Mouse (Mus musculus): ENCODE data around the gene Ier5.

The Ier5 gene

DNA sequence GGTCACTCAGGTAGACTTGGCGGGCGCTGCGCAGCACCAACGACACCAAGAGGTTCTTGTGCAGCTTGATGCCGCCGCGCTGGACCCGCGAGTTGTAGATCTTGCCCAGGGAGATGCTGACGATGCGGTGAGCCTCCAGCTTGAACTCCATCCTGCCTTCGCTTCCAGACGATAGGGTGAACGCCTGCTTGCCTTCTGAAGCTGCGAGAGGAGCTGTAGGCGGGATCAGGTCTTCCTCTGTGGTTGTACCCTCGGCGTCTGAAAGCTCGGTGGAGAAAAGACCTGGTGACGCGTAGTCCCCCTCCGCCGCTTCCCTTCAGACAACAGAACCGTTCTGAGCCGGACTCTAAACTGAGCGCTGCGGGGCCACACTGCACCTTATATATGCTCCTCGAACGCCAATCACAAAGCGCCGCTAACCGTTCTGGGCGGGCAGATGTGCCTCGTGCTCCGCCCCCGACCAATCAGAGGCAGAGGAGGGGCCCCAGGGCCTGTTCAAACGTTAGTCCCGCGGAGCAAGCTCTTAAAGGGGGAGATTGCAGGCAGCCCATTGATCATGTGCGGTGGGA, at the start of gene Ier5:
Gene Ier5, minus strand, starts transcription at position 357 of the 569 bp plus-strand sequence.
- peak; percentile 98 for DNase-seq (ENCODE audit: low spot score)

DNA sequence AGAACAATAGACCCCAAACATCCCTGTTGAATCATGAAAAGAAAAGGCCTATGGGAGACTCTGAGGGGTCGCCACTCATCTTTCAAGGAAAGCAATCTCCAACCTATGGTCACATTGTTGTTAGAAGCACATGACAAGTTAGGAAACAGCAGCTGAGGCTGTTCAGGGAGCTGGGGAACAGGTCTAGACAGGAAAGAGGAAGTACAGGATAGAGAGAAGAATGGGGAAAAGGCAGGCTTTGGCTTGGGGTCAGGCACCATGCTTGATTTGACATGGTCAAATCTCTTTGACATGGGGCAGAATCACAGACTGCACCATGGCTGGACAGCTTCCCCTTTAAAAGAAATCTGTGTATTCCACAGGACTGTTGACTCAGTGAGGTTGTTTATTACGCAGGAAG, 47.8 kb upstream of the Ier5 start:
- no peak for DNase-seq (ENCODE audit: low spot score)

DNA sequence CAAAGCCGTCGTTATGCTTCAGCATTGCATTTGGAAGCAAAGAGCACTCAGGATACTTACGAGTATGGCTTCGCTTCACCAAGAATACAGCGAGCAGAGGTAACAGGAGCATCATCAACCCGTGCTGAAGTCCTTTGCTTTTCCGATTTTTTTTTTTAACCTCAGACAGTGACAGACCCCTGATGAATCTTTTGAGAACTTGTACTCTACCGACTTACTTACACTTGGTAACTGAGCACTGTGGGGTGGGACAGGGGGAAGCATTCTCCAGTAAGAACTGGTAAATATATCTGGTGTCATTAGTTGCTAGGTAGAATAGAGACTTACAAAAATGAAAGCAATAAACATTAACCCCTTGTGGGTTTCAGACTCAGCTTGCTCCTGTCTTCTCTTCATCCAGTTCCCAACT, 47.1 kb upstream of the Ier5 start, which contains the start of gene Mr1:
Gene Mr1, minus strand, starts transcription at position 243 of the 409 bp plus-strand sequence.
- peak; percentile 43 for DNase-seq (ENCODE audit: low spot score)

DNA sequence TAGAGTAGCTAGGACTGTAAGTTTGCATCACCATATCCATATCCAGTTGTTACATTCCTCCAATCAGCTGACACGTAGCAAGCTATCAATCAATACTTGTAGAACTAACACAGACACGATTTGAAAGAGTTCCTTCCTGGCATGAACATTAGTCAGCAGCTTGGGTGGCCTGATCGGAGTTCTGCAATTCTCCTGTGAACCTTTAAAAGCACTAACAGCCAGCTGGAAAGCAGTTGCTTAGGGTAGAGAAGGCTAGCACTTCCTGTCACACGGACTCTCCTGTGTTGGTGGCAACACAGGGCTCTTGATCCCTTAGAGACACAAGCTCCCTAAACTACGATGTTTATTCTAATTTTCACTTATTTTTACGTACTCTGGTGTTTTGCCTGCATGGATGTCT, 46.2 kb upstream of the Ier5 start:
- no peak for DNase-seq (ENCODE audit: low spot score)

DNA sequence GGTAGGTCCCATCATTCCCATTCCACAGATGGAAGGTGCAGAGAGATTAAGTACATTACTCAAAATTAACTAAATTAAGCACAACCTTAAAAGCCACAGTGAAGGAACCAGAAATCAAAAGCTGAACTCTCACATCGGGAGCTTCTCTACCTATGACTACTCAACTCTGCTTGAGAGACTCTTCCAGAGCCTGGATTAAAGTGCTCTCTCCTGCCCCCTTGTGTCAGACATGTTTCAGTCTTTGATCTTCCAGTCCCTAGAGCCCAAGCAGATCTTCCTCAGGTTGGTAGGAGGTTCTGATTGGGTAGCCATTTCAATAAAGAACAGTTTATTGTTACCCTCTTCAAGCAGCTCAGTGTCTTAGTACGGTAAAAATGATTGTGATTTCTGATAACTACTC, 40.6 kb upstream of the Ier5 start:
- peak; percentile 69 for DNase-seq (ENCODE audit: low spot score)

DNA sequence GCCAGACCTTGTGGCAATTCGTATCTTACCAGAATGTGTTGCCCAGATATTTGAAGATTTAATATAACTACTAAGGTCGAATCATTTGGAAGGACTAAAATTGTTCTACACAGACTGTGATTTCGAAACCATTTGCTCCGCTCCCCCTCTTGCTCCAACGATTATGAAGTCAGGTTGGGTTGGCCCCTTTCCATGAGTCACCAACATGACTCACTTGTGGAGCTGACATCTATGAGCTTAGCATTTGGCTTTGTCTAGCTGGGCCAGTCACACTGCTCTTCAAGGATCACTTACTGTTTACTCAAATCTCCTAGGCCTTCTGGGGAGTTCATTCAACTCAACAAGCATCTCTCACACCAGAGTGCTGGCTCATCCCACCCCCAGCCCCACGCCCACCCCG, 39.4 kb upstream of the Ier5 start:
- no peak for DNase-seq (ENCODE audit: low spot score)

DNA sequence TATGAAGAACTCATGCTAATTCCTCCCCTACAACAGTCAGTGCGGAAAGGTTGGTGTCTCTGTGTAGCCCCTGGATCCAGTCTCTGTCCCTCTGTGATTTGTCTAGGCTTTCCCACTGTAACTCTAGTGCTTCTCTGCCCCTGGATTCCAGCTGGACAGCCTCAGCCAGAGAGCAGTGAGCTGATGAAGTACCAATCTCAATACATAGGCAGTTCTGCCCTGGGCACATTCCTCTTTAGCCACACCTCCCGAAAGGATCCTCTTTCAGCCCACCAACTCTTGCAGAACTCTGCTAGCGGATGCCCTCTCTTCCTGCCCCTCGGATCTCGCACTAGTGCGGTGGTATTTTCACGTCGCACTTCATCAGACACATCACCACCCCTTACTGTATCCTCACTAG, 35.4 kb upstream of the Ier5 start:
- no peak for DNase-seq (ENCODE audit: low spot score)

DNA sequence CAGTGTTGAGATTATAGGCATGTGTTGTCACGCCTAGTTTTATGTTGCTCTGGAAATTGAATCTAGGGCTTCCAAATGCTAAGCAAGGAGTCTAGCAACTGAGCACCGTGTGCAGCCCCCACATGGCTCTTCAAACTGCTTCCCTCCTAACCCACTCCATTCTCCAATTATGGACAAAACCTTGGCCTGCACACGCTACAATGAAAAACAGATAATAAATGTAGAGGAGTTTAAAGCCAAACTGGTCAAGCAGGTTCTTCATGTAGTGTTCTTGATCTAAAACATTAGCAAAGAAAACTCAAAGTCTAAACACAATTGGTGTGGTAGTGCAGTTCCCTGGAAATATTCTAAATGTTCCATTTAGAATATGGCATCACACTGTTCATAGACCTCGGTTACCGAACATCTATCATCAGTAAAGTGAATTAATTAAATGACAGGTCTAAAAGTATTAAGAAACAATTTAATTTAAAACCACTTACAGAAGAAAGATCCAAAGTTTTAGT, 28.0 kb upstream of the Ier5 start:
- no peak for DNase-seq (ENCODE audit: low spot score)

DNA sequence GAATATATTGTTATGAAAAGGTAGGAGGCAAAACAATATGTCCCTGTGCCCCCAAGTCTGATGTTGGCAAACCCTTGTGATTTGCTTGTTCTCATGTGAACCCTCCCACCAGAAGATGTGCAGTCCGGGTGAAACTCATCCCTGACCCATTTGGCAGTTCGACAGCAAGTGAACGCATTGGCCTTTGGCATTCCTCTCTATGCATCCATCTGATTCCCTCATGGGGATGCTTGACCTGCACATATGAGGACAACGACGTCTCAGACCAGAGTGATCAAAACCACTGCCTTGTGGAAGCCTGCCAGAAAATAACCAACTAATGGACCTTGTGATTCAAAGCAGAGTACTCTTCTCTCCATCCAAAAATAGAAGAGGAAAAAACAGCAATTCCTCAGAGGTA, 27.3 kb upstream of the Ier5 start:
- no peak for DNase-seq (ENCODE audit: low spot score)

DNA sequence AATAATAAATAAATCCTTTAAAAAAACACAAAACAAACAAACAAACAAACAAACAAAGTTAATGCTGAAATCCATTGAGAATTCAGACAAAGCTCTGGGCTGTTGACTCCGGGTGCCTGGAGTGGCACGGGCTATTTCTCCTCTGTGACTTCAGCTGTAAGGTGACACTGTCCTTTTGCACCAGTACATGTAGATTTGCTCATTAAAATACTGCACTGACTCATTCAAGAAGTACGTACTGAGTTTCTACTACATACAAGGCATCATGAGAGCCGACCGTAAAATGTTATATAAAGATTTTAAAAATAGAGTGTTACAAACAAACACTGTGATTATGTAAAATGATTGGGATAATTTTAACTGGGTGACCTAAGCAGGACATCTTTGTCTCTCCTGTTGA, 25.0 kb upstream of the Ier5 start:
- DNase-seq (ENCODE audit: low spot score), result no peak

DNA sequence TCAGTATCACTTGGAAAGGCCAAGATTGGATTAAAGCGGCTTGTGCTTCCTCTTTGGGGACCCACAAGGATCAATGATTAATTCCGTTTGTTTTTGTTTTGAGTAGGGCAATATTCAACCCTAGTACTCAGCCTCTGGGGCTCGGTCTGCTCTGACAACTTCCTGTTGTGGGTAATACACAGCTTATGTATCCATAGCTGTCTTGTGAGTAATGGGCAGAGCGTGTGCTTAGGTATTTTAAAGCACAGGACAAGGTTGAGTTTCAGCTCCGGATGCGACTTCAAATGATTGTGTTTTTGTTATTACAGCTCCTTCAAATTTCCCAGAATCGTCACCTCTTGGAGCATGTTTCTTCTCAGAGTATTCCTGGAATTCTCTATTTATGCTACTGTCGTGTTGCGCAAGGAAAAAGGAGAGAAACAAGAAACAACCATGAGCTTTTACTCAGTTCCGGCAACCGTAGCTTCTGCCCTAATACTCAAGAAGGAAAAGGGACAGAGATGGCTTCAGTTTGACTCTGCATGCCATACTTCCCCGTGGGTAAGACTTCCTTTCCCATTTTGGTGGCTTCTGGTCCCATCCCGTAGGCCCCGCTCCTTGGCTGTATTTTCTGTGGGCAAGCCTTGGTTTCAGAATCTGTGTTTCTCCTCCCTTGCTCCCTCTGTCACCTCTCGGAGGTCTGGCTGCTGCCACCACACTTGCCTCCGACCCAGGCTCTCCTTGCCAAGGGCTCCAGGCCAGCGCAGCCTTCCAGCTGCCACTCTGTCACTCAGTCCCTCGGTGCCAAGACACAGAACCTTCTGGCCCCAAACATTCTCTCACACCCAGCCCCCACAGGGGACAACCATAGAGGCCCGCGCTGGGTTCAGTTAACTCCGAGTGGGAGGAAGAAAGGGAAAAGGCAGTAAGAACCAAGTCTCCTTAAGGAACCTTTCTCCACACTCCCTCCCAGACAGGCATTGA, 22.8 kb upstream of the Ier5 start:
- DNase-seq (ENCODE audit: low spot score), result no peak

DNA sequence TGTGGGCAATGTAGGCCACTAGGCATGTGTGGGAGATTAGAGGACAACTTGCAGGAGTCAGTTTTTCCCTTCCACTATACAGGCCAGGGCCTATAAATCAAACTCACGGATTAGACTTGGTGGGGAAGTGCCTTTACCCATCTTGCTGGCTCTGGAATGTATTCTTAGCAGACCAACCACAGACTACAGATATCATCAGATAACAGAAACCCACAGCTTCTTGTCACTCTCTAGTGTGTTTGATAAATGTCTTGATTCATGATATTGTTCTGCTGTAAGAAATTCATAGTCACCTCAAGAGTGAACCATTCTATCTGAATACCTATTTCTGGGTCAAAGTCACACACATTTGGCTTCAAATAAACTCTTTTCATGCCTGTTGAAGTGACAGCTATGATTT, 20.3 kb upstream of the Ier5 start:
- no peak for DNase-seq (ENCODE audit: low spot score)

DNA sequence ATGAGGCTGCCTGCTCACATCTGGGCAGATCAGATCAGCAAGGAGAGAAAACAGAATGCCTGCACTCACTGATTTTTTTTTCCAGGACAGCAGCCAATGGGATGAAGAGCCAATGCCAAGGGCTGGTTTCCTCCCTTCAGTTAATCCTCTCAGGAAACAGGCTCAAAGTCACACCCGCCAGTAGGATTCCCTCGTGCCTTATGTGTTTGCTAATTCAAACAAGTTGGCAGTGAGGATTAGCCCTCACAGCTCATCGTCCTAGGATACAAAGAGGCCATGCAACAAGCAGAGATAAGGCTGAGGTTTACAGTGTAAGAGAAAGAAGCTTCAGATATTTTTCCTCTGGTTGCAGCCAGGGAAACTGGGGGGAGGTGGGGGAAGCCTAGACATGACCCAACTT, 14.5 kb upstream of the Ier5 start:
- no peak for DNase-seq (ENCODE audit: low spot score)

DNA sequence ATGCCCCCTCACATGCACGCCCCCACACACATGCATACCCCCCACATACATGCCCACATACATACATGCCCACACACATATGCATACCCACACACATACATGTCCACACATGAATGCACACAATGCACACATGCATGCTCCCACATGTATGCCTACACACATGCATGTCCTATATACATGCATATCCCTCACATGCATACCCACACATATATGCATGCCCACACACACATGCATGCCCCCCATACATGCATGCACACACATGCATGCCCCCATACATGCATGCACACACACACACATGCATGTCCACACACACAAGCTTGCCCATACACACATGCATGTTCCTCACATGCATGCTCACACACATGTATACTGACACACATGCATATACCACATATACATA, 13.4 kb upstream of the Ier5 start:
- DNase-seq (ENCODE audit: low spot score), result no peak

DNA sequence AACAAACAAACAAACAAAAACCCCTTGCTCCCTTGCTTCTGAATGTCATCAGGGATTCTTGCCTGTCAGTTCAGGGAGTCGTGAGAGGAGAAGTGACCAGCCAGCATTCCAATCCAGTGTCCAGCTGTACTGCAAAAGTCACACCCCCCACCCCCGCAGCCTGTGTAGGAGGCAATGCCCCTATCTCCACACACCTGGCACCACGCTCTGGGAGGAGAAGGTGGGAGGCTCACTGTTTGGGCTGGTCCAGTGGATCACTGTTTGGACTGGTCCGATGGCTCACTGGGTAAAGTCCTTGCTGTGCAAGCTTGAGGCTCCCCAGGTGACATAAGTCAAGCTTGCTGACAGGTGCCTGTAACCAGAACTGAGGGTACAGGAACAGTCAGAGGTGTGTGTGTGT, 12.7 kb upstream of the Ier5 start:
- no peak for DNase-seq (ENCODE audit: low spot score)

DNA sequence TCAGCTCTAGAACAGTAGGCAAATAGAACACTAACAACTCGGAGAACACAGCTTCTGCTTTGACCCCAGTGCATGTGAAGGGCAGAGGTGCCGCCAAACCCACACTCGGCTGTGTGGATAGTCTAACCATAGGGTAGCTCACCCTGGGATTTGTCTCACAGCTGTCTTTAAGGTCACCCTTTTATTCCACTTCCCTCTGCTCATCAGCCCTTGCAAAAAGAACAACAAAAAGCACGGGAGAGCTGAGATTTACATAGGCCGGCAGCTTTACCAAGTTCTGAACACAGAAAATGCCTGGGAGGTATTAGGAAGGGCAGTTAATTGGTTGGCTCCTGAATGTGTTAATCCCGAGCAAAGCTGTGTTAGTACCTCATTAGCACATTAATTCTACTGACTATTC, 12.1 kb upstream of the Ier5 start:
- DNase-seq (ENCODE audit: low spot score), result no peak

DNA sequence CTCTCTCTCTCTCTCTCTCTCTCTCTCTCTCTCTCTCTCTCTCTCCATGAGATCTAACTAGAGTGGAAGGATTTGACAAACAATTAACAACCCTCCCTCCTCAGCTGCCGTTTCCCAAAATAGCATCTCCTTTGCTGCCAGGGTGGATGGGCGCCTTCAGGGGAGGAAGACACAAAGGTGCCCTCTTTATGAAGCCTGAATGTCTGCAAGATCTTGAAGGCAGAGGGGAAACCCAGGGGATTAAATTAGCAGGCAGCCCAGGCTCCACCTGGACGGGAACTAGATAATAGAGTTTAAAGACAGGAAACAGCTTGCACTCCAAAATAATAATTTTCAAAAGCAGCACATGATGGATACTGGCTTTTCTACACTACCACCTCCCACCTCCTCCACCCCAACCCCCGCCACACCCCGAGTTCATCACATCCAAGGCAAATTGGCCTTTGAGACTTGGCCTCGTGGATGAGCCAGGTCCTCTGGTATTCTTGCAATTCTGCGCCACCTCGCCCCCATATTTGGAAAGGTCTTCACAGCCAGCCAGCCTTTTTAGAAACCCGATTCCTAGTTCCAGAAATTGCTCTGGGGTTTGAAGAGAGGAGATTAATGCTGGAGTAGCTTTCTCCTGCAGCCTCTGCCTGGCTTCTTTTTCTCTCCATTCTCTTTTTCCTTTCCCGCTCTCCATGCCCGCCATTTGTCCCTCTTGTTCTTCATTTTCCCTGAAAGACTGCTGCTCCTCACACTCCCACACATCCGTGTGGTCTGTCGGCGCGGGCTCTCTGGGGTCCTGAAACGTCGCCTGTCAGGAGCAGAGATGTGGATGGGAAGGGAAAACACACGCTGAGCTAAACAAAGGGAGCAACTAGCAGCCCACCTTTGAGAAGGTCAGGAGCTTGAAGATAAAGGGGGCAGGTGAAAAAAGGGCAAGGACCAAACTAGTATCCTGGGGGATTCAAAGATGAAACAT, 10.2 kb upstream of the Ier5 start:
- no peak for DNase-seq (ENCODE audit: low spot score)

DNA sequence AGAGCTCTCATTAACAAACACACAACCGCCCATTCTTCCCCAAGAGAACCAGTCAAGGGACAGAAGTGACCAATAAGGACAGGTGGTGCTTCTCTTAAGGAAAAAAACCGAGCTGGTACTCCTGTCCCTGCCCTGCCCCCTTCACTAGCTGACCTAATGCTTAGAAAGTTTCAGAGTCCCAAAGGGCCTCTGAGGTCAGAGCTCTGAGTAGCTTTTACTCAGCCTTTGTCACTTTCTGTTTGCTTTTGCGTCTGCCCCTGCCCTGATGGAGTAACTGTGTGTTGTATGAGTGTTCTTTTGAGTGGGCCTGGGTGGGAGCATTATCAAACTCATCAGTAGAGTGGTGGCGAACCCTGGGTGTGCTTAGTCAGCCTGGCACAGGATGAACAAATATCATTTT, 9.0 kb upstream of the Ier5 start:
- DNase-seq (ENCODE audit: low spot score), result no peak

DNA sequence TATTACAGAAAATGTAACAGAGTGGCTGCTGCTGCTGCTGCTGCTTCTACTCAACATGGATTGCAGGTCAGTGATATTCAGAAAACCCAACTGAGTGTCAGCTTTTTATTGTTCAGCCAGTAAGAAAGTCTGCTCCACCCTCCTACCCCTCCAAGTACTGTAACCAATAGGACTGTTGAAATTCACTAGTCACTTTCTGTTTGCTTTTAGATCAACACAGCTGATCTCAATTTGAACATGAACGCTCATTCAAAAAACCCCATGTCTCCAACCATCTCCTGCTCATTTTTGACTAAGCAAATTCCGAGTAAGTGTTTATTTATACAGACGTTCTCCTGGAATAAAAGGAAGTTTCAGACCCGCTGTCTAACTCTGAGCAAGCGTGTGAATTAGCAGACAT, 8.4 kb upstream of the Ier5 start:
- no peak for DNase-seq (ENCODE audit: low spot score)

DNA sequence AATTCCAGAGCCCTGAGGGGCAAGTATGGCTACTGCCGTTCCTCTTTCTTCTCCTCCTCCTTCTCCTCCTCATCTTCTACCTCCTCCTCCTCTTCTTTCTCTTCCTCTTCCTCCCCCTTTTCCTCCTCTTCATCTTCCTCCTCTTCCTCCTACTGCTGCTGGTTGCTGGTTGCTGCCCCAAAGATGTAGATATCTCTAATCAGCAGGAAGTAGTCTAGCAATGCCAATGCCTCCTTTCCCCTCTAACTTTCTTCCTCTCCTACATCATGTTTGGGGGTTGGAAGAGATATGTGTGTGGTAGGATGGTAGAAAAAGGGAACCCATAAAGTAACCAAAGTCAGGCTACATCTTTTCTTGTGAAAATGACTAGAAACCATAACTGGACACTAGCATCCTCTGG, 6.9 kb upstream of the Ier5 start:
- DNase-seq (ENCODE audit: low spot score), result no peak

DNA sequence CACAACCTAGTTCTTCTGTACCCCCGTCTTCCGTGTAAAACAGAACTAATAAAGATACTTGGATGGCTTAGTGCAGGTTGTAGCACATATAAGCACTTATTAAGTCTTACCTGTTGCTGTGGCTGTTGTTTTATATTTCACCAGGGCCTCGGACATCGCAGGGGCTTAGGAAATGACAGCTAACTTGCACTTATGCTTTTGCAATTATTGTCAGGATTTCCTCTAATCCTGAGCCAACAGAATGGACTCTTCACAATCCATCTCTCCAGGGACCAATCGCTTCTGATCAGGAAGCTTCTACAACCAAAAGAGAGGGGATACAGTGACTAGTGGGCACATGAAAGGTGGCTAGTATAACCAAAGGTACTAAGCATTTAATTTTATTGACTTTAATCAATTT, 4.6 kb upstream of the Ier5 start:
- no peak for DNase-seq (ENCODE audit: low spot score)

DNA sequence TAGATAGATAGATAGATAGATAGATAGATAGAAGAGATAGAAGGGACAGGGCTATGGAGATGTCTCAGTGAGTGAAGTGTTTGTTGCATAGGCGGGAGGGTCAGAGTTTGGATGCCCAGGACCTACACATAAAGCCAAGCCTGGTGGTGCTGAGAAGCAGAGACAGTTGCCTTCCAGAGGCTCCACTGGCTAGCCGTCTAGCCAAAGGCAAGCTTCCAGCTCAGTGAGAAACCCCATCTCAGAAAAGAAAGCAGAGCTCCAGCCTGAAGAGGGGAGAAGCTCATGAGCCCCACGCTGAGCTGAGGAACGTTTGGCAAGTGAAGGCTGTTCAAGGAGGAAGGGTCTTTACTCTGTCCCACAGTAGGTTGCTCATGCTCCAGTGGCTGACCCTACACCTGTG, 3.2 kb upstream of the Ier5 start:
- DNase-seq (ENCODE audit: low spot score), result no peak
